Mouse (Mus musculus): ENCODE results near the gene Ttc6. TPM values are rescaled to one million over a fixed set of nuclear protein-coding genes. Genes with fewer than 3 reads are reported as not detected.

Gene Ttc6
- total and polyA plus RNA-seq, 3 experiments: 0.12 to 0.33 TPM; not detected in 1

- H3K4me3 ChIP-seq (ENCODE audit: low read depth, low read length): peak overlapping the region; percentile 71
- DNase-seq (ENCODE audit: low spot score): peak; percentile 55
Measured at GRCm38 (mm10) chr12:57545371-57546241, 18.3 kb upstream of the Ttc6 start.

GRCm38 (mm10) chr12:57546415-57547201, 17.3 kb upstream of the Ttc6 start, which contains the start of gene Foxa1:
Foxa1 (minus strand) TSS chr12:57546916.
- peak within 1 kb of the TSS; percentile 71 for H3K4me3 ChIP-seq (ENCODE audit: low read depth, low read length)

More at GRCm38 (mm10) chr12:57545371-57546241, 18.3 kb upstream of the Ttc6 start:
- peaks cover 33% of the 10 kb centered on the region for H3K4me1 ChIP-seq (ENCODE audit: insufficient read depth, low read depth, low read length)
- no peak for TF ChIP-seq TAL1 (conservative IDR thresholded peaks at IDR 0.05; ENCODE audit: low read depth, low read length)
- no peak for TF ChIP-seq POLR2AphosphoS5 (IDR thresholded peaks at IDR 0.05; ENCODE audit: insufficient replicate concordance, low read depth, low read length)
- TF ChIP-seq GATA2 (IDR thresholded peaks at IDR 0.05; ENCODE audit: borderline replicate concordance, low read depth, low read length): no peak
- no peak for TF ChIP-seq GATA1 (IDR thresholded peaks at IDR 0.05; ENCODE audit: borderline replicate concordance, low read length)
- TF ChIP-seq CTCF (IDR thresholded peaks at IDR 0.05; ENCODE audit: low read depth, low read length): no peak
- ATAC-seq (ENCODE audit: extremely low read depth, insufficient number of reproducible peaks, low FRiP score, poor library complexity, severe bottlenecking): no peak
- peaks cover 12% of the 10 kb centered on the region for H3K9me3 ChIP-seq (replicated peaks)
- H3K36me3 ChIP-seq (replicated peaks): peaks cover 15% of the 10 kb centered on the region
- peaks cover 86% of the 10 kb centered on the region for H3K27me3 ChIP-seq (ENCODE audit: insufficient read depth, low read length)

GRCm38 (mm10) chr12:57547890-57548289, 16.0 kb upstream of the Ttc6 start:
- Histone ChIP-seq H3K27me3 (ENCODE audit: insufficient read depth, low read length) (peaks cover 82% of the 10 kb centered on the region), H3K4me3 (ENCODE audit: low read depth, low read length) (no peak overlapping the region), H3K36me3 (replicated peaks) (peaks cover 3% of the 10 kb centered on the region), H3K4me1 (ENCODE audit: insufficient read depth, low read depth, low read length) (peaks cover 31% of the 10 kb centered on the region), H3K9me3 (replicated peaks) (peaks cover 3% of the 10 kb centered on the region)
- ATAC-seq (ENCODE audit: extremely low read depth, insufficient number of reproducible peaks, low FRiP score, poor library complexity, severe bottlenecking) (no peak), DNase-seq (ENCODE audit: low spot score) (no peak)
- TF ChIP-seq CTCF (IDR thresholded peaks at IDR 0.05; ENCODE audit: low read depth, low read length) (no peak), POLR2AphosphoS5 (IDR thresholded peaks at IDR 0.05; ENCODE audit: insufficient replicate concordance, low read depth, low read length) (no peak)

More at GRCm38 (mm10) chr12:57546415-57547201, 17.3 kb upstream of the Ttc6 start, which contains the start of gene Foxa1:
- peaks cover 33% of the 10 kb centered on the region for H3K4me1 ChIP-seq (ENCODE audit: insufficient read depth, low read depth, low read length)
- ATAC-seq (ENCODE audit: extremely low read depth, insufficient number of reproducible peaks, low FRiP score, poor library complexity, severe bottlenecking) (peak; percentile 84), DNase-seq (ENCODE audit: low spot score) (peak; percentile 45)
- peaks cover 15% of the 10 kb centered on the region for H3K36me3 ChIP-seq (replicated peaks)
- peaks cover 12% of the 10 kb centered on the region for H3K9me3 ChIP-seq (replicated peaks)
- TF ChIP-seq GATA1 (IDR thresholded peaks at IDR 0.05; ENCODE audit: borderline replicate concordance, low read length): no peak
- no peak for TF ChIP-seq CTCF (IDR thresholded peaks at IDR 0.05; ENCODE audit: low read depth, low read length)
- peaks cover 87% of the 10 kb centered on the region for H3K27me3 ChIP-seq (ENCODE audit: insufficient read depth, low read length)

- no peak for ATAC-seq (ENCODE audit: extremely low read depth, insufficient number of reproducible peaks, low FRiP score, poor library complexity, severe bottlenecking)
- Histone ChIP-seq H3K9me3 (replicated peaks) (no peaks in the 10 kb centered on the region; the same call in 1 of the 2 replicates), H3K36me3 (replicated peaks) (no peaks in the 10 kb centered on the region), H3K4me1 (ENCODE audit: insufficient read depth, low read depth, low read length) (peaks cover 31% of the 10 kb centered on the region), H3K4me3 (ENCODE audit: low read depth, low read length) (no peak overlapping the region), H3K27me3 (ENCODE audit: insufficient read depth, low read length) (peaks cover 82% of the 10 kb centered on the region)
- no peak for TF ChIP-seq POLR2AphosphoS5 (IDR thresholded peaks at IDR 0.05; ENCODE audit: insufficient replicate concordance, low read depth, low read length)
- no peak for TF ChIP-seq CTCF (IDR thresholded peaks at IDR 0.05; ENCODE audit: low read depth, low read length)
- no peak for TF ChIP-seq TAL1 (conservative IDR thresholded peaks at IDR 0.05; ENCODE audit: low read depth, low read length)
- no peak for DNase-seq (ENCODE audit: low spot score)
Measured at GRCm38 (mm10) chr12:57548352-57548980, 15.4 kb upstream of the Ttc6 start.

GRCm38 (mm10) chr12:57548981-57549666, 14.8 kb upstream of the Ttc6 start:
- DNase-seq (ENCODE audit: low spot score) (no peak), ATAC-seq (ENCODE audit: extremely low read depth, insufficient number of reproducible peaks, low FRiP score, poor library complexity, severe bottlenecking) (no peak)
- H3K36me3 ChIP-seq (replicated peaks): no peaks in the 10 kb centered on the region
- TF ChIP-seq GATA1 (IDR thresholded peaks at IDR 0.05; ENCODE audit: borderline replicate concordance, low read length): no peak
- TF ChIP-seq POLR2AphosphoS5 (IDR thresholded peaks at IDR 0.05; ENCODE audit: insufficient replicate concordance, low read depth, low read length): no peak
- no peak for TF ChIP-seq GATA2 (IDR thresholded peaks at IDR 0.05; ENCODE audit: borderline replicate concordance, low read depth, low read length)
- TF ChIP-seq TAL1 (conservative IDR thresholded peaks at IDR 0.05; ENCODE audit: low read depth, low read length): no peak
- no peak for TF ChIP-seq CTCF (IDR thresholded peaks at IDR 0.05; ENCODE audit: low read depth, low read length)
- peaks cover 31% of the 10 kb centered on the region for H3K4me1 ChIP-seq (ENCODE audit: insufficient read depth, low read depth, low read length)
- no peaks in the 10 kb centered on the region for H3K9me3 ChIP-seq (replicated peaks)
- H3K27me3 ChIP-seq (ENCODE audit: insufficient read depth, low read length): peaks cover 85% of the 10 kb centered on the region
- H3K4me3 ChIP-seq (ENCODE audit: low read depth, low read length): no peak overlapping the region

All from G1E (cell line).